Mouse (Mus musculus) limb, embryonic 12.5 days (tissue): ENCODE measurements at regions not wholly inside any gene's neighbourhood (a gene's known extent, or its start where the extent isn't known, plus 50 kb on each side); places are given as distances from the start of the nearest gene placed in this dataset.

ENCODE experiments used
- ATAC-seq: fragments of 200-750 bp; cut with Nextera tagmentation; 2 replicates; pipeline ENCODE4 v1.8.0; 2017; ENCODE audit warnings: low read depth, moderate TSS enrichment; ENCODE audit not compliant: insufficient number of reproducible peaks, insufficient read depth, low FRiP score, low TSS enrichment
- H3K27ac ChIP-seq: fragments of 300-500 bp; sonication (generic); 2 replicates; pipeline ENCODE4 v1.5.1; 2016; ENCODE audit warnings: mild to moderate bottlenecking, moderate library complexity
- H3K27me3 ChIP-seq: fragments of 300-500 bp; sonication (generic); 2 replicates; pipeline ENCODE4 v1.6.1; 2016; ENCODE audit warnings: mild to moderate bottlenecking, moderate library complexity
- H3K36me3 ChIP-seq: fragments of 300-500 bp; sonication (generic); 2 replicates; pipeline ENCODE4 v1.6.1; 2016; ENCODE audit warnings: mild to moderate bottlenecking, moderate library complexity
- H3K4me1 ChIP-seq: fragments of 300-500 bp; sonication (generic); replicated peaks from 2 replicates; pipeline ENCODE4 v1.6.1; 2016
- H3K4me2 ChIP-seq: fragments of 300-500 bp; sonication (generic); 2 replicates; pipeline ENCODE4 v1.6.1; 2016; ENCODE audit warnings: mild to moderate bottlenecking, moderate library complexity
- H3K4me3 ChIP-seq: fragments of 300-500 bp; sonication (generic); replicated peaks from 2 replicates; pipeline ENCODE4 v1.5.1; 2016; ENCODE audit warnings: mild to moderate bottlenecking
- H3K9ac ChIP-seq: fragments of 300-500 bp; sonication (generic); replicated peaks from 2 replicates; pipeline ENCODE4 v1.6.1; 2016; ENCODE audit warnings: mild to moderate bottlenecking, moderate library complexity
- H3K9me3 ChIP-seq: fragments of 300-500 bp; sonication (generic); 2 replicates; pipeline ENCODE4 v1.6.1; 2016; ENCODE audit warnings: mild to moderate bottlenecking, moderate library complexity
- WGBS: fragments of 180-500 bp; shearing (Covaris S2); methylation state at CpG from one replicate; pipeline ENCODE4 v1.1.7; 2016; 5-methylcytosine and 5-hydroxymethylcytosine counted together

DNA sequence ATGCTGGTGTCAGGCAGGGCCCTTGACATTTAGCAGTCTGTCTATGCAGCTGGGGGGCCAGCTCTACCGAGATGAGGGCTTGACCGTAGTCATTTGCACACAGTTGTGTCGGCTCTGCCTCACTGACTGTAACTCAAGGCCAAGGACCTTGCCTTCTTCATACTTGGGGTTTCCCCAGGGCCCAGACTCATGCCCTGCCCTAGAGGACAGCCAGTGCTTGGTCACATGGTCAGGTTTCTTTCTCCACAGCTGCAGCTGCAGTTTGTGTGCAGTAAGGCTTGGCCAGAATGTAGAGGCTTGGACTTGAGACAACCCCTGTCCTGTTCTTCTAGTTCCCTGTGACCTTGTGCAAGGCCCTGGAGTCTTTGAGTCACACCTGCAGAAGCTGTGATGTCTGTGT is 68.7 kb upstream of the Id2 start:
- ATAC-seq, result no peak
- Histone ChIP-seq H3K4me2 (no peak overlapping the region), H3K27me3 (no peaks in the 10 kb centered on the region), H3K9me3 (no peaks in the 10 kb centered on the region), H3K9ac (no peak overlapping the region), H3K27ac (no peak overlapping the region), H3K4me3 (no peak overlapping the region), H3K4me1 (peaks cover 13% of the 10 kb centered on the region; the same call in 1 of the 2 replicates), H3K36me3 (no peaks in the 10 kb centered on the region)
- 74% methylated on average over 3 of the region's 3 CpGs for WGBS

DNA sequence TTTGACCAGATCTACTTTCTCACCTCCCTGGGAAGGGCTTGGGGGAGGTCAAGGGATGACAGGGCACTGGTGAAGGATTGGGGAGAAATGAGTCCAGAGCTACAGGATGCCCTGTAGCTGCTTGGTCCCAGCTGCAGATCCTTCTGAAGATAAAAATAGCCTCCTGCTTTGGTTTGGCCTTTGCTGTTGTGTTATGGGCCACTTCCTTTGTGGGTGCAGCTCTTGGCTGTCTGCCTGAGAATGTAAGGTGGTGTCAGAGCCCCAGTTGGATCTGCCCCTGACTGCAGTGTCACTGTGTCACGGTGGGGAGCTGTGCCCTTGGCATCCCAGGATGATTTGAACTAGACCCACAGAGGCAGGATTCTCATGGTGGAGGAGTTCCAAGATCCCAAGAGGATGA is 67.8 kb upstream of the Id2 start:
- Histone ChIP-seq H3K9me3 (no peaks in the 10 kb centered on the region), H3K9ac (no peak overlapping the region), H3K36me3 (no peaks in the 10 kb centered on the region), H3K27ac (no peak overlapping the region), H3K27me3 (no peaks in the 10 kb centered on the region), H3K4me1 (peaks cover 13% of the 10 kb centered on the region; the same call in 1 of the 2 replicates), H3K4me2 (no peak overlapping the region), H3K4me3 (no peak overlapping the region)
- 81% methylated on average over 1 of the region's 1 CpGs for WGBS
- no peak for ATAC-seq

GRCm38 (mm10) chr12:25163541-25163940 is 66.6 kb upstream of the Id2 start:
- Histone ChIP-seq H3K9me3 (no peaks in the 10 kb centered on the region), H3K4me1 (peaks cover 13% of the 10 kb centered on the region; the same call in 1 of the 2 replicates), H3K36me3 (no peaks in the 10 kb centered on the region), H3K27ac (no peak overlapping the region), H3K4me3 (no peak overlapping the region), H3K9ac (no peak overlapping the region), H3K4me2 (no peak overlapping the region), H3K27me3 (no peaks in the 10 kb centered on the region)
- no peak for ATAC-seq
- whole genome bisulfite sequencing, result 58% methylated on average over 6 of the region's 6 CpGs

- H3K36me3 ChIP-seq, result no peaks in the 10 kb centered on the region
- no peaks in the 10 kb centered on the region for H3K9me3 ChIP-seq
- no peak overlapping the region for H3K4me3 ChIP-seq
- no peak overlapping the region for H3K9ac ChIP-seq
- no peak for ATAC-seq
- 80% methylated on average over 6 of the region's 6 CpGs for WGBS
- H3K4me2 ChIP-seq, result no peak overlapping the region
- H3K27me3 ChIP-seq, result no peaks in the 10 kb centered on the region
- peaks cover 10% of the 10 kb centered on the region; the same call in 1 of the 2 replicates for H3K4me1 ChIP-seq
- no peak overlapping the region for H3K27ac ChIP-seq
Measured at GRCm38 (mm10) chr12:25162843-25163242, 65.9 kb upstream of the Id2 start.

DNA sequence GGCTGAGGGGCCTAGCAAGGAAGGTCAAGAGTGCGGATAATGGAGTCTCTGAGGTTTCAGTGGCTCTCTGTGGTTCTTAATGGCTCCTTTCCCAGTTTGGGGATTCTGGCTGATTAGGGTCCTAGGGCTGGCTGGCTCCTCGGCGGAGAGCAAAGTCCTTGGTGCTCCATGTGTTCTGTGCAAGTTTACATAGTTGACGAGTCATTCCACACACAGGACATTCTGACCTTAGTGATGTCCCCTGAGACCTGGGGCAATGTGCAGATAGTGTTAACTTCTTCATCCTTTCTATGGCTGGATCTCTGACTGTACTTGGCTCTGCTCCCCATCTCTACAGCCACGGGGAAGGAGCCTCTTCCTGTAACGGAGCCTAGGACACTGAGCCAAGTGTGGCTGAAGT is 65.0 kb upstream of the Id2 start:
- H3K4me3 ChIP-seq, result no peak overlapping the region
- no peak for ATAC-seq

GRCm38 (mm10) chr12:25160990-25161843 is 64.3 kb upstream of the Id2 start:
- no peak overlapping the region for H3K9ac ChIP-seq
- H3K36me3 ChIP-seq, result no peaks in the 10 kb centered on the region
- H3K4me3 ChIP-seq, result no peak overlapping the region
- H3K4me1 ChIP-seq, result 0 out of 2 replicates have a peak, but pooled peaks cover 7% of the 10 kb centered on the region
- H3K4me2 ChIP-seq, result no peak overlapping the region
- ATAC-seq, result no peak
- no peak overlapping the region for H3K27ac ChIP-seq
- WGBS, result 73% methylated on average over 15 of the region's 15 CpGs
- H3K27me3 ChIP-seq, result no peaks in the 10 kb centered on the region
- no peaks in the 10 kb centered on the region for H3K9me3 ChIP-seq

More for the DNA sequence above, 65.0 kb upstream of the Id2 start:
- H3K9ac ChIP-seq, result no peak overlapping the region
- no peak overlapping the region for H3K4me2 ChIP-seq
- 0 out of 2 replicates have a peak, but pooled peaks cover 7% of the 10 kb centered on the region for H3K4me1 ChIP-seq
- WGBS, result 84% methylated on average over 6 of the region's 6 CpGs
- no peaks in the 10 kb centered on the region for H3K36me3 ChIP-seq
- H3K27me3 ChIP-seq, result no peaks in the 10 kb centered on the region
- no peak overlapping the region for H3K27ac ChIP-seq
- H3K9me3 ChIP-seq, result no peaks in the 10 kb centered on the region

GRCm38 (mm10) chr12:25159091-25159490 is 62.2 kb upstream of the Id2 start:
- H3K36me3 ChIP-seq, result no peaks in the 10 kb centered on the region
- no peak for ATAC-seq
- 85% methylated on average over 6 of the region's 6 CpGs for WGBS

DNA sequence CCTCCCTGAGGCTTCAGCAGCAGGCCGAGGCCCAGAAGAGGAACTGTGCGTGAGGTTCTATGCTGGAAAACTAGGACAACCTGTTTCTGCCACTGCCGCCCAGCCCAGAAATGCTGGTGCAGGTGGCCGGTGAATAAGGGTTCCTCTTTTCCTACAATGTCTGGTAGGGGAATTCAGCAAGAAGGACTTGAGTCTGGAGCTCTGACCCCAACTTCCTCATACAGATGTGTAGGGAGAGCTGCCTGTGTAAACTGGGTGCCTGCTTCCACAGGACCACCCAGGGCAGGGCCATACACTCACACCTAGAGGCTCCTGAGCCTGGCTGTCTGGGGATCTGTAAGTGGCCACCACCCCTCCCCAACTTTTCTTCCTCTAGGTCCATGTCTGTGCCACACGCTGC is 60.3 kb upstream of the Id2 start:
- Histone ChIP-seq H3K4me3 (no peak overlapping the region), H3K4me2 (no peak overlapping the region), H3K9me3 (no peaks in the 10 kb centered on the region), H3K27me3 (no peaks in the 10 kb centered on the region), H3K4me1 (0 out of 2 replicates have a peak, but pooled peaks cover 5% of the 10 kb centered on the region), H3K27ac (no peak overlapping the region), H3K36me3 (no peaks in the 10 kb centered on the region), H3K9ac (no peak overlapping the region)
- no peak for ATAC-seq
- WGBS, result 90% methylated on average over 5 of the region's 5 CpGs

More at GRCm38 (mm10) chr12:25159091-25159490, 62.2 kb upstream of the Id2 start:
- Histone ChIP-seq H3K9ac (no peak overlapping the region), H3K4me3 (no peak overlapping the region), H3K4me1 (0 out of 2 replicates have a peak, but pooled peaks cover 5% of the 10 kb centered on the region), H3K9me3 (no peaks in the 10 kb centered on the region), H3K27me3 (no peaks in the 10 kb centered on the region), H3K4me2 (no peak overlapping the region), H3K27ac (no peak overlapping the region)

DNA sequence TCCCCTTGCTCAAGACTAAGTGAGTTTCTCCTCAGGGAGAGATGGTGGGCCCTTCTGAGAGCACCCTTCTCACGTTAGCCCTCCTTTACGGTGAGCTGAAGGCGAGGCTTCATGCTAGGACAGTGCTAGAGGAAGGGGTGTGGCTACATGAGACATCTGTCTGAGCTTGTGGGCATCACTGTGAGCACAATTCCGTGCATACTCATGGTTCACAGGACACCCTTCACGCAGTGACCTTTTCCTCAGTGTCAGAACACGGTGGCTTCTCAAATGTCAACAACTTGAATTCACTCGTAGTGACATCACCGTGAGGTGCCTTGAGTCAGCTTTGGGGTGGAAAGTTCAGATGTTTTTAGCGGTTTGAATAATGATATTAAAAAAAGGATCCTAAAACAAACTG is 58.5 kb upstream of the Id2 start:
- H3K27ac ChIP-seq, result no peak overlapping the region
- H3K4me3 ChIP-seq, result no peak overlapping the region
- H3K27me3 ChIP-seq, result no peaks in the 10 kb centered on the region
- no peaks in the 10 kb centered on the region for H3K9me3 ChIP-seq
- no peaks in the 10 kb centered on the region for H3K4me1 ChIP-seq
- H3K36me3 ChIP-seq, result no peaks in the 10 kb centered on the region
- no peak overlapping the region for H3K9ac ChIP-seq
- ATAC-seq, result no peak
- 73% methylated on average over 9 of the region's 9 CpGs for WGBS
- H3K4me2 ChIP-seq, result no peak overlapping the region

GRCm38 (mm10) chr12:25148099-25148498 is 51.2 kb upstream of the Id2 start:
- WGBS, result 83% methylated on average over 6 of the region's 6 CpGs
- ATAC-seq, result no peak
- H3K36me3 ChIP-seq, result no peaks in the 10 kb centered on the region
- H3K4me2 ChIP-seq, result no peak overlapping the region
- no peak overlapping the region for H3K4me3 ChIP-seq
- H3K27me3 ChIP-seq, result no peaks in the 10 kb centered on the region
- H3K27ac ChIP-seq, result no peak overlapping the region
- no peaks in the 10 kb centered on the region for H3K4me1 ChIP-seq
- H3K9ac ChIP-seq, result no peak overlapping the region
- H3K9me3 ChIP-seq, result no peaks in the 10 kb centered on the region
